Mouse (Mus musculus): Measurements from ENCODE around the gene Auts2. TPM values are rescaled to one million over a fixed set of nuclear protein-coding genes. Genes with fewer than 3 reads are reported as not detected.

The Auts2 gene
- polyA plus RNA-seq, 1 experiment, result 0.55 TPM

GRCm38 (mm10) chr5:132074724-132075374 lies 468.3 kb downstream of the Auts2 start:
- no peak overlapping the region for H3K4me3 ChIP-seq (ENCODE audit: insufficient read depth, low read length)
- TF ChIP-seq CTCF (IDR thresholded peaks at IDR 0.05; ENCODE audit: low read depth, low read length) (no peak), POLR2A (IDR thresholded peaks at IDR 0.05; ENCODE audit: borderline replicate concordance, low read depth, low read length) (no peak)
- H3K4me1 ChIP-seq (ENCODE audit: control insufficient read depth, insufficient read depth, low read length), result no peaks in the 10 kb centered on the region
- no peak overlapping the region for H3K27ac ChIP-seq (ENCODE audit: insufficient read depth, low read depth, low read length)

- Histone ChIP-seq H3K27ac (ENCODE audit: insufficient read depth, low read depth, low read length) (no peak overlapping the region), H3K4me3 (ENCODE audit: insufficient read depth, low read length) (no peak overlapping the region), H3K4me1 (ENCODE audit: control insufficient read depth, insufficient read depth, low read length) (no peaks in the 10 kb centered on the region)
- TF ChIP-seq CTCF (IDR thresholded peaks at IDR 0.05; ENCODE audit: low read depth, low read length), result no peak
- no peak for TF ChIP-seq POLR2A (IDR thresholded peaks at IDR 0.05; ENCODE audit: borderline replicate concordance, low read depth, low read length)
Observed at GRCm38 (mm10) chr5:132074360-132074723, 468.8 kb downstream of the Auts2 start.

- H3K27ac ChIP-seq (ENCODE audit: insufficient read depth, low read depth, low read length), result no peak overlapping the region
- H3K4me3 ChIP-seq (ENCODE audit: insufficient read depth, low read length), result no peak overlapping the region
- TF ChIP-seq CTCF (IDR thresholded peaks at IDR 0.05; ENCODE audit: low read depth, low read length), result no peak
- no peak for TF ChIP-seq POLR2A (IDR thresholded peaks at IDR 0.05; ENCODE audit: borderline replicate concordance, low read depth, low read length)
- no peaks in the 10 kb centered on the region for H3K4me1 ChIP-seq (ENCODE audit: control insufficient read depth, insufficient read depth, low read length)
Observed at GRCm38 (mm10) chr5:132073677-132074359, 469.3 kb downstream of the Auts2 start.

- TF ChIP-seq POLR2A (IDR thresholded peaks at IDR 0.05; ENCODE audit: borderline replicate concordance, low read depth, low read length) (no peak), CTCF (IDR thresholded peaks at IDR 0.05; ENCODE audit: low read depth, low read length) (no peak)
- H3K4me3 ChIP-seq (ENCODE audit: insufficient read depth, low read length), result no peak overlapping the region
- no peak overlapping the region for H3K27ac ChIP-seq (ENCODE audit: insufficient read depth, low read depth, low read length)
- no peaks in the 10 kb centered on the region for H3K4me1 ChIP-seq (ENCODE audit: control insufficient read depth, insufficient read depth, low read length)
Observed at GRCm38 (mm10) chr5:132072356-132072755, 470.8 kb downstream of the Auts2 start.

DNA sequence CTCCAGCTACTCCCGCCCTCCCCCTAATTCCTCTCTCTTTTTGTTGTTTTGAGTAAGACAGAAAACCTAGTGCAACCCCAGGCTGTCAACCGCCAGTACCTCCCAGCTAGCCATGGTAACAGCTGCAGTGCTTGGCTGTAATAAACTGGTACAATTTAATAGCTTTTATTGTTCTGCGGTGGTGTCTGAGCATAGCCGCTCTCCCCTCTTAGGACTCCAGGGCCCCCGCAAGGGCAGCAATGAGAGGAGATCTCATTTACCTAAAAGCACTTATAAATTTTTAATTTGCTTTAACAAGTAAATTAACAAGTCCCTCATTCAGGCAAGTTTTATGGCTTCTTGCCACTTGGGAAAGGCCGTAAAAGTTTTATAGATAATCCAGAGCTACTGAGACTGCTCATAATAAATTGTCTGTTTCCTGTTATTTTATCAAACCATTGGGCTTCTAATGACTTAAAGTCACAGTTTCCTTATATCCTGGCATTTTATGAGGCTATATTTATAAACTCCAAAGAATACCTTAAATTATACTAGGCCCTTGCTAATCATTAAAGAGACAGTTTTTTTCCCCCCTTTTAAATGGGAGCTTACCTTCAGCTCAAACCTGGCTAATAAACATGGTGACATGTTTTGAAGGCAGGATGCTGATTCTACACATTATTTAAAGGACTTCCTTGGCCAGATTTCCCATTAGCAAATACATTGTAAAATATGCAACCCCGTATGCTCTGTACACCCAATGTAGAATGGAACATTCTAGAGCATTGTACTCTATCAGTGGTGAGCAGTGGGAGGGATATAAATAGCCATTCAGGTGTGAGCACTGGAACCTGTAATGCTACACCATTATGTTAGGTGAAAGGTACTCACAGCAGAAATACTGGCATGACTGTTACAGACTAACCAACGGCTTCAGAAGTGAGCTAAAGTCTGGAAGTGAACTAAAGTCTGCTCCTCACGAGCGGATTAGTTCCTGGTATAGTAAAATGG lies 475.1 kb downstream of the Auts2 start:
- H3K27ac ChIP-seq (ENCODE audit: insufficient read depth, low read depth, low read length), result no peak overlapping the region
- no peak overlapping the region for H3K4me3 ChIP-seq (ENCODE audit: insufficient read depth, low read length)
- TF ChIP-seq CTCF (IDR thresholded peaks at IDR 0.05; ENCODE audit: low read depth, low read length) (no peak), POLR2A (IDR thresholded peaks at IDR 0.05; ENCODE audit: borderline replicate concordance, low read depth, low read length) (no peak)
- no peaks in the 10 kb centered on the region for H3K4me1 ChIP-seq (ENCODE audit: control insufficient read depth, insufficient read depth, low read length)

DNA sequence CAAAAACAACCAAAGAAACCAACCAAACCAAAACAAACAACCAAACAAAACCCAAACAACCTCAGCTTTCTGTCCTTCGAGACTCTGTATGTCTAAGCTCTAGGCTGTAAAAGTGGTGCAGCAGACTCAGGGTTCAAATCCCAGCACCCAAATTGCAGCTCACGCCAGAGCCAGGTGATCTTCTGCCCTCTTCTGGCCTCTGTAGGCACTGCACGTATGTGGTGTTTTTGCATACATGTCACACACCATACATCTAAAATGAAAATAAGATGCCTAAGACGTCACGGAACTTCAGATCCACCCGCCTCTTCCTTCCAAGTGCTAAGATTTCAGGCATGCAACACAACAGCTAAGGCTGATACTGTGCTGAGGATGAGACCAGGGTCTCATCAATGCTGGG lies 483.0 kb downstream of the Auts2 start:
- no peaks in the 10 kb centered on the region for H3K4me1 ChIP-seq (ENCODE audit: control insufficient read depth, insufficient read depth, low read length)
- no peak overlapping the region for H3K4me3 ChIP-seq (ENCODE audit: insufficient read depth, low read length)
- no peak for TF ChIP-seq CTCF (IDR thresholded peaks at IDR 0.05; ENCODE audit: low read depth, low read length)
- TF ChIP-seq POLR2A (IDR thresholded peaks at IDR 0.05; ENCODE audit: borderline replicate concordance, low read depth, low read length), result no peak
- no peak overlapping the region for H3K27ac ChIP-seq (ENCODE audit: insufficient read depth, low read depth, low read length)

- Histone ChIP-seq H3K4me1 (ENCODE audit: control insufficient read depth, insufficient read depth, low read length) (no peaks in the 10 kb centered on the region), H3K27ac (ENCODE audit: insufficient read depth, low read depth, low read length) (no peak overlapping the region), H3K4me3 (ENCODE audit: insufficient read depth, low read length) (no peak overlapping the region)
- no peak for TF ChIP-seq POLR2A (IDR thresholded peaks at IDR 0.05; ENCODE audit: borderline replicate concordance, low read depth, low read length)
- TF ChIP-seq CTCF (IDR thresholded peaks at IDR 0.05; ENCODE audit: low read depth, low read length), result no peak
Observed at GRCm38 (mm10) chr5:132052637-132053036, 490.5 kb downstream of the Auts2 start.

DNA sequence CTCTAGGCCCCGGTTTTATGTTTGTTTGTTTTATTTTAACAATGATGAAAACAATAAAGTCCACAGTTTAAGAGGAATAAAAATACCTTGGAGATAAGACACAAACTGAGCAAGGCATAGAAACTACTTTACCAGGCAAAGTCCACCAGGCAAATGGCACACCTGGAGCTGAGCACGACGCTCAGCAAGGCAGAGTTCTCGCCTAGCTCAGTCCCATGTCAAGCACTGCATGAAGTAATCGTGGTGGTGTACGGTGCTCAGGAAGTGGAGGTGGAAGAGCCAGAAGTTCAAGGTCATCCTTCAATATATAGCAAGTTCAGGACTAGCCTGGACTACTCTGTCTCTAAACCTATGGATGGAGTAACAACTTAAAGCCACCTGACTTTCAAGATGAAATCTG lies 503.6 kb downstream of the Auts2 start:
- no peak for TF ChIP-seq CTCF (IDR thresholded peaks at IDR 0.05; ENCODE audit: low read depth, low read length)
- H3K4me1 ChIP-seq (ENCODE audit: control insufficient read depth, insufficient read depth, low read length), result no peaks in the 10 kb centered on the region
- H3K4me3 ChIP-seq (ENCODE audit: insufficient read depth, low read length), result no peak overlapping the region
- H3K27ac ChIP-seq (ENCODE audit: insufficient read depth, low read depth, low read length), result no peak overlapping the region

- Histone ChIP-seq H3K27ac (ENCODE audit: insufficient read depth, low read depth, low read length) (no peak overlapping the region), H3K4me1 (ENCODE audit: control insufficient read depth, insufficient read depth, low read length) (no peaks in the 10 kb centered on the region), H3K4me3 (ENCODE audit: insufficient read depth, low read length) (no peak overlapping the region)
- TF ChIP-seq POLR2A (IDR thresholded peaks at IDR 0.05; ENCODE audit: borderline replicate concordance, low read depth, low read length) (no peak), CTCF (IDR thresholded peaks at IDR 0.05; ENCODE audit: low read depth, low read length) (no peak)
Observed at GRCm38 (mm10) chr5:132033491-132034350, 509.4 kb downstream of the Auts2 start.

Measured in bone marrow macrophage, adult 2 months (primary cell).